Mouse (Mus musculus): Measurements from ENCODE around the gene Tmem216. TPM values are rescaled to one million over a fixed set of nuclear protein-coding genes. Genes with fewer than 3 reads are reported as not detected.
A peak's percentile ranks its signal among the peaks of the same experiment; 100 is the strongest.

Gene Tmem216
- polyA plus RNA-seq, 1 experiment from 2014 or later: 66.9 TPM

DNA sequence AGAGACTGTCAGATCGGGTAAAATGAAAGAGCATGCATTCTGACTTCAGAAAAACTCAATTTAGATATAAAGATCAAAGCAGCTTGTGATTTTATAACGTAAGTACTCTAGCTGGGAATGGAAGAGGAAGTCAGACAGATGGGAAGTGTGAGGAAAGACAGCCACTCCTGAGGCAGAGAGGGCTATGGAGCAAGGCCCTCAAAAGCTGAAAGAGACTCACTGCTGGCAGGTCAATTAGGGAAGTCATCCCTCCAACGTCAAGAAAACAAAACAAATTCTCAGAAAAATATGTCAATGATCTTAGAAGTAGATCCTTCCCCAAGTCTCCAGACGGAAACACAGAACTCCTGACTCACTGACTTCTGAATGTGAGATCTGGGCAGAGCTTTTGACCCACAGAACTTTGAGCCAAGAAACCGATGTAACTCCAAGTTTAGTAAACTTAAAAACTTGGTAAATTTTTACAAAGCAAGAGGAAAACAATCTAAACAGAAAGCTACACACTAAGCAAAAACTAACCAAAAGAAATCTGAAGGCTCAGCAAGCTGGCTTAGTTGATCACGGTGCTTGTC lies 45.2 kb downstream of the Tmem216 start:
- Histone ChIP-seq H3K27me3 (ENCODE audit: low read depth, poor library complexity, severe bottlenecking) (no peaks in the 10 kb centered on the region), H3K36me3 (peaks cover 79% of the 10 kb centered on the region), H3K9me3 (replicated peaks) (no peaks in the 10 kb centered on the region), H3K27ac (replicated peaks) (no peak overlapping the region), H3K4me1 (no peaks in the 10 kb centered on the region), H3K4me3 (no peak overlapping the region)
- no peak for DNase-seq (ENCODE audit: low spot score)
- WGBS: 86% methylated on average over 6 of the region's 6 CpGs

DNA sequence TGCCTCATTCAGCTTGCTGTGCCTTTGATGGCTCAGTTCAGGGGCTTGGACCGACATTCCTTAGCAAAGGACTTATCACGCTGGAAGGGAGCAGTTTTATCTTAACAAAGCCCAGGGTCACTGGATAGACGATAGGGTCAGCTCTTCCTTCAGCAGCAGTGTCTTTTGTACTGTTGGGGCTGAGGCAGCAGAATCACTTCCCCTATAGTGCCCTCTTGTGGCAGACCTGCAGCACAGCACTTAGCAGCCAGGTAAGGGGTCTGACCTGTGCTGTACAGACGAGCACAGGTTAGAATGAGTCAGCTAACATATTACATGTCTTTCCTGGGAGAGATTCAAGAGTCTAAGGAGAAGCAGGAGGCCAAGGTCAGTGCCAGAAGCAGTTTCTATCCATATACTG lies 53.5 kb downstream of the Tmem216 start:
- Histone ChIP-seq H3K9me3 (replicated peaks) (no peaks in the 10 kb centered on the region), H3K4me1 (peaks cover 10% of the 10 kb centered on the region), H3K36me3 (peaks cover 69% of the 10 kb centered on the region), H3K27ac (replicated peaks) (no peak overlapping the region), H3K4me3 (no peak overlapping the region), H3K27me3 (ENCODE audit: low read depth, poor library complexity, severe bottlenecking) (no peaks in the 10 kb centered on the region)
- DNase-seq (ENCODE audit: low spot score): peak; percentile 61
- WGBS: 10% methylated on average over 4 of the region's 4 CpGs

DNA sequence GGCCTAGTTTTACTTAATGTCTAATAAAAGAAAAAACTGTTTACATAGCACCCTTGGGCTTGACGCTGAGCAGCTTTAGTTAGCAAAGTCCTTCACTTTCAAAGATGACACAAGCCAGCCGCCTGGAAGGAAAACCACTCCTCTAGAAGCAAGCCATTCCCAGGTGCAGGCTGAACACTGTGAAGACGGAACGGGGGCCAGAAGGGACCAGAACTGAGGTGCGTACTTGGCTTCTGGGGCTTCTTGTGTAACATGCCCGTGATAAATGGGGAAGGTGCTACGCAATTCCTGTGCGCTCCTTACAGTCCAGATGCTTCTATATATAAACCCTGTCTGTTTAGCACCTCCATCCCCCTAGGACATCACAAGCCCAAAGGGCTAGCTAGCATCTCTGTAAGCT lies 55.5 kb downstream of the Tmem216 start:
- Histone ChIP-seq H3K4me3 (no peak overlapping the region), H3K27ac (replicated peaks) (no peak overlapping the region), H3K4me1 (peaks cover 15% of the 10 kb centered on the region), H3K36me3 (peaks cover 51% of the 10 kb centered on the region), H3K27me3 (ENCODE audit: low read depth, poor library complexity, severe bottlenecking) (no peaks in the 10 kb centered on the region), H3K9me3 (replicated peaks) (no peaks in the 10 kb centered on the region)
- WGBS: 96% methylated on average over 8 of the region's 8 CpGs
- DNase-seq (ENCODE audit: low spot score): no peak

DNA sequence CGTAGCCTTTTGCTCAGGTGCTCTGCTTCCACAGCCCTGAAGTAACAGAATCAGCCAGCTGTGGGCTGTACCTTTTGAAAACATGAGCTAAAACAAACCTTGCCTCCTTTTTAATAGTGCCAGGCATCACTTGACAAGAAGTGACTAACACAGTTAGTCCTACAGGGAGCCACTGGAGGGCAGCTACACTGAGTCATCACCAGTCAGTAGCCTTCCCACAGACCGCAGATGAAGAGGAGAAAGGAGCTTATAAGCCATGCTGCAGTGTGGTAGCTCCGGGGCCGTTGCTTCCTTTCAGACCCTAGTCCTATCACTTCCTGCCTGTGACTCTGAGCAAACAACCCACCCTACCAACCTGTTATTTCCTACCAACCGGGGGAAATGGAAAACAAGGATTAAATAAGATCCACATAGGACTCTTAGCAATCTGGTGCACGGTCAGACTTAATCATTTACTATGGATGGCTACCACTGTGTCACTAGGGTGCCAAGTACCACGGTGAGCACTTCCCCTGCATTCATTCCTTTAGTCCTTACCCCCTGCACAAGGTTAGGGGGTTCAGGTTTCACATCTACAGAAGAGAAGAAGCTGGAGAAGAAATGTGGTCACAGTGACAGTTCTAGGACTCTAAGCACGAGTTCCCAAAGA lies 58.4 kb downstream of the Tmem216 start:
- Histone ChIP-seq H3K27ac (replicated peaks) (no peak overlapping the region), H3K27me3 (ENCODE audit: low read depth, poor library complexity, severe bottlenecking) (no peaks in the 10 kb centered on the region), H3K4me3 (no peak overlapping the region), H3K36me3 (peaks cover 33% of the 10 kb centered on the region), H3K9me3 (replicated peaks) (no peaks in the 10 kb centered on the region), H3K4me1 (peaks cover 17% of the 10 kb centered on the region)
- DNase-seq (ENCODE audit: low spot score): no peak
- 64% methylated on average over 8 of the region's 8 CpGs for WGBS

DNA sequence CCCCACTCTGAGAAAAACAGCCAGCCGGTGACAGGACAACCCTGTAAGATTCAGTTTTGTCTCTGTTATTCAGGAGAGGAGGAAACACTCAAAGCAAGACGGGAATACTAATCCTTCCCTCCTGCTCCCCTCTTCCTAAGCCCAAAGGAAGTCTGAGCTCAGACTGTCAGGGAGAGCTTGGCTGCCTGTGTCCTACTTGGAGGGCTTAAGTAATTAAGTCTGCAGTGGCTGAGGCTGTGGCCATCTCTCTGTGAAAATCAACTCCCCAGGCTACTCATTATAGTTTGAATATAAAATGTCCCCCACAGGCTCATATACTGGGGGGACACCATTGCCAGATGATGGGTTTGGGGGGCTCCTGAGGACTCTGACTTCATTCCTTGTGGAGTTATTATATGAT lies 59.1 kb downstream of the Tmem216 start:
- Histone ChIP-seq H3K27ac (replicated peaks) (no peak overlapping the region), H3K27me3 (ENCODE audit: low read depth, poor library complexity, severe bottlenecking) (no peaks in the 10 kb centered on the region), H3K9me3 (replicated peaks) (no peaks in the 10 kb centered on the region), H3K4me3 (no peak overlapping the region), H3K36me3 (peaks cover 30% of the 10 kb centered on the region), H3K4me1 (peaks cover 13% of the 10 kb centered on the region)
- no peak for DNase-seq (ENCODE audit: low spot score)
- WGBS: 62% methylated on average over 2 of the region's 2 CpGs

DNA sequence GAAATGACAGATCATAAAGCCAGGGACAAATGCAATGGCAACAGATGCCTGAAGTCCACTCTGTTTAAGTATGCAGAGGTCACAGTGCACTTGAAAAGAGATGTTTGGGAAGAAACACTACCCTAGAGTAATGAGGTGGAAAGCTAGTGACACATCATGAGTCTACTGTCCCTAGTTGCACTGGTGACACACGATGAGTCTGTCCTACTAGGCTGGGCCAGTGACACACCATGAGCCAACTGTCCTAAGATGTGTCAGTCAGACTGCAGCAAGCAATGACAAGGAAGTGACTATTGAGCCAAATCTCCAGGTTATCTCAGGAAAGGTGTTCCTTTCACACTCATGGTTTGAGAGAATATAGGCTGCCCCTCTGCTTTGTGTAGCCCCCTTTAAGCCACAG lies 60.4 kb downstream of the Tmem216 start:
- 94% methylated on average over 1 of the region's 1 CpGs for WGBS

DNA sequence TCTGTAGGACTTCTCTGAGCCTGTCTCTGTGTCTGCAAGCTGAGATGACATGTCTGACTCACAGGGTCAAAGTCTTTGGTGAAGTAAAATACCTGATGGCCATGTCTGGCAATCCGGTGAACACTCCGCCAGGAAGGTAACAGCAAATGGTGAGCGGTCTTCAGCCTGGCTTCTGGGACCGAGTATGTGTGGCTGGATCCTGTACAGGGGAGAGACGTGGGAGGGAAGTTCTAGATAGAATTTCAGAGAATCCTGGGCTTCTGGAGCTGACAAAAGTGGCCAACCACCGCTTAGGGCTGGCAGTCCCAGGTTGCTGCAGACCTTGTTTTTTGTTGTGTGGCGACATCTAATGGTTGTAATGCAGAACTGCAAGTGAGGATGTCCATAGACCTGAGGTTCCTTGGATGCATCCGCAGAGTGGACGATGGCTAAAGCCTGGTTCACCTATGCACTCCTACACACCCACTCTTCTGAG lies 69.7 kb downstream of the Tmem216 start:
- Histone ChIP-seq H3K36me3 (no peaks in the 10 kb centered on the region), H3K27ac (replicated peaks) (no peak overlapping the region), H3K4me3 (no peak overlapping the region), H3K4me1 (peaks cover 24% of the 10 kb centered on the region), H3K27me3 (ENCODE audit: low read depth, poor library complexity, severe bottlenecking) (peaks cover 29% of the 10 kb centered on the region), H3K9me3 (replicated peaks) (no peaks in the 10 kb centered on the region)
- DNase-seq (ENCODE audit: low spot score): peak; percentile 65
- 26% methylated on average over 9 of the region's 9 CpGs for WGBS

More for the DNA sequence above, 60.4 kb downstream of the Tmem216 start:
- H3K27me3 ChIP-seq (ENCODE audit: low read depth, poor library complexity, severe bottlenecking): no peaks in the 10 kb centered on the region
- DNase-seq (ENCODE audit: low spot score): no peak
- peaks cover 17% of the 10 kb centered on the region for H3K36me3 ChIP-seq
- no peak overlapping the region for H3K4me3 ChIP-seq
- no peak overlapping the region for H3K27ac ChIP-seq (replicated peaks)
- H3K4me1 ChIP-seq: peaks cover 11% of the 10 kb centered on the region
- H3K9me3 ChIP-seq (replicated peaks): no peaks in the 10 kb centered on the region

Other genes starting within 250 kb of the Tmem216 start
- 1.6 and 2.2 TPM in 2 replicates for gene Syt7, start 167.1 kb downstream of the Tmem216 start, polyA plus RNA-seq (2016; fragmentation: Nextera tagmentation; extraction: Ambion mirVana)
- 0.70 and 1.4 TPM in 2 replicates for gene Lrrc10b, start 98.8 kb downstream of the Tmem216 start, polyA plus RNA-seq (2016; fragmentation: Nextera tagmentation; extraction: Ambion mirVana)
- gene Ppp1r32, start 73.3 kb downstream of the Tmem216 start, polyA plus RNA-seq (2016; fragmentation: Nextera tagmentation; extraction: Ambion mirVana): 0.39 and 0.47 TPM in 2 replicates
- gene Cpsf7, start 31.0 kb downstream of the Tmem216 start, polyA plus RNA-seq (2016; fragmentation: Nextera tagmentation; extraction: Ambion mirVana): 57.9 and 63.2 TPM in 2 replicates
- gene Sdhaf2, start 30.1 kb downstream of the Tmem216 start, polyA plus RNA-seq (2016; fragmentation: Nextera tagmentation; extraction: Ambion mirVana): 62.1 and 66.9 TPM in 2 replicates
- gene Cyb561a3, start 20.9 kb upstream of the Tmem216 start, polyA plus RNA-seq (2016; fragmentation: Nextera tagmentation; extraction: Ambion mirVana): 15.2 and 15.3 TPM in 2 replicates
- 67.4 and 68.5 TPM in 2 replicates for gene Tmem138, start 21.1 kb upstream of the Tmem216 start, polyA plus RNA-seq (2016; fragmentation: Nextera tagmentation; extraction: Ambion mirVana)
- gene Ddb1, start 49.1 kb upstream of the Tmem216 start, polyA plus RNA-seq (2016; fragmentation: Nextera tagmentation; extraction: Ambion mirVana): 463 and 501 TPM in 2 replicates
- gene Tkfc, start 49.4 kb upstream of the Tmem216 start, polyA plus RNA-seq (2016; fragmentation: Nextera tagmentation; extraction: Ambion mirVana): 24.0 and 25.7 TPM in 2 replicates
- 0.65 and 0.95 TPM in 2 replicates for gene Vwce, start 78.0 kb upstream of the Tmem216 start, polyA plus RNA-seq (2016; fragmentation: Nextera tagmentation; extraction: Ambion mirVana)
- not detected in 2 replicates for gene Pga5, start 121.8 kb upstream of the Tmem216 start, polyA plus RNA-seq (2016; fragmentation: Nextera tagmentation; extraction: Ambion mirVana)
- 33.8 and 36.0 TPM in 2 replicates for gene Vps37c, start 132.5 kb upstream of the Tmem216 start, polyA plus RNA-seq (2016; fragmentation: Nextera tagmentation; extraction: Ambion mirVana)
- not detected in 2 replicates for gene Cd5, start 182.8 kb upstream of the Tmem216 start, polyA plus RNA-seq (2016; fragmentation: Nextera tagmentation; extraction: Ambion mirVana)

Measured in midbrain, embryonic 10.5 days (tissue).